Mouse (Mus musculus) intestine, postnatal 0 days (tissue): ENCODE data around the gene Phf21b. TPM values are rescaled to one million over a fixed set of nuclear protein-coding genes. Genes with fewer than 3 reads are reported as not detected.

Experiments used
- ATAC-seq: fragments of 200-750 bp; cut with Nextera tagmentation; 2 replicates; pipeline ENCODE4 v1.8.0; 2017; ENCODE audit warnings: mild to moderate bottlenecking, moderate TSS enrichment, moderate library complexity
- H3K27ac ChIP-seq: fragments of 300-500 bp; sonication (generic); 2 replicates; pipeline ENCODE4 v1.5.1; 2014; ENCODE audit warnings: mild to moderate bottlenecking, low read depth, low read length, moderate library complexity
- H3K27me3 ChIP-seq: fragments of 300-500 bp; sonication (generic); replicated peaks from 2 replicates; pipeline ENCODE4 v1.6.1; 2014; ENCODE audit warnings: low read length, mixed read lengths; ENCODE audit not compliant: control insufficient read depth, insufficient read depth
- H3K36me3 ChIP-seq: fragments of 300-500 bp; sonication (generic); 2 replicates; pipeline ENCODE4 v1.6.1; 2014; ENCODE audit warnings: mild to moderate bottlenecking, moderate library complexity; ENCODE audit not compliant: control insufficient read depth, insufficient read depth
- H3K4me1 ChIP-seq: fragments of 300-500 bp; sonication (generic); replicated peaks from 2 replicates; pipeline ENCODE4 v1.6.1; 2014; ENCODE audit warnings: antibody characterized with exemption, low read length, mixed read lengths; ENCODE audit not compliant: control insufficient read depth, insufficient read depth
- H3K4me2 ChIP-seq: fragments of 300-500 bp; sonication (generic); replicated peaks from 2 replicates; pipeline ENCODE4 v1.6.1; 2014; ENCODE audit warnings: low read depth, mild to moderate bottlenecking, moderate library complexity
- H3K4me3 ChIP-seq: fragments of 300-500 bp; sonication (generic); 2 replicates; pipeline ENCODE4 v1.5.1; 2014; ENCODE audit warnings: low read depth, low read length
- H3K9ac ChIP-seq: fragments of 300-500 bp; sonication (generic); 2 replicates; pipeline ENCODE4 v1.6.1; 2014; ENCODE audit warnings: mild to moderate bottlenecking, low read depth, low read length
- H3K9me3 ChIP-seq: fragments of 300-500 bp; sonication (generic); 2 replicates; pipeline ENCODE4 v1.6.1; 2016; ENCODE audit warnings: mixed run types; ENCODE audit not compliant: control insufficient read depth
- CTCF ChIP-seq: sonication (generic); IDR thresholded peaks from 2 replicates; pipeline ENCODE4 v1.5.1; 2016; ENCODE audit warnings: low read depth, mild to moderate bottlenecking, control low read depth, antibody characterized with exemption, moderate library complexity
- WGBS: fragments of 180-500 bp; shearing (Covaris S2); extraction: QIAGEN DNeasy Blood & Tissue Kit; methylation state at CpG from one replicate; pipeline ENCODE4 v1.1.7; 2014; 5-methylcytosine and 5-hydroxymethylcytosine counted together
- polyA plus RNA-seq: library from polyadenylated mRNA; unstranded; fragments of >200 nt; fragmentation: Nextera tagmentation; extraction: Ambion mirVana; gene quantifications from 2 replicates; pipeline ENCODE4 v1.2.1, GENCODE M21; 2015

The Phf21b gene
- polyA plus RNA-seq, 1 experiment from 2014 or later = 0.38 TPM

GRCm38 (mm10) chr15:84840560-84840959, 15.3 kb downstream of the Phf21b start:
- 59% methylated on average over 3 of the region's 3 CpGs for WGBS
- no peak overlapping the region for H3K4me3 ChIP-seq
- H3K36me3 ChIP-seq = no peaks in the 10 kb centered on the region
- TF ChIP-seq CTCF = peak; percentile 68
- no peak overlapping the region for H3K4me2 ChIP-seq
- no peak for ATAC-seq
- no peaks in the 10 kb centered on the region for H3K9me3 ChIP-seq
- no peaks in the 10 kb centered on the region for H3K27me3 ChIP-seq
- H3K4me1 ChIP-seq = peaks cover 6% of the 10 kb centered on the region
- H3K27ac ChIP-seq = no peak overlapping the region
- H3K9ac ChIP-seq = no peak overlapping the region

GRCm38 (mm10) chr15:84839521-84839920, 16.3 kb downstream of the Phf21b start:
- H3K27ac ChIP-seq = no peak overlapping the region
- no peaks in the 10 kb centered on the region for H3K9me3 ChIP-seq
- TF ChIP-seq CTCF = no peak
- H3K36me3 ChIP-seq = no peaks in the 10 kb centered on the region
- peaks cover 6% of the 10 kb centered on the region for H3K4me1 ChIP-seq
- no peak overlapping the region for H3K9ac ChIP-seq
- WGBS = 72% methylated on average over 3 of the region's 3 CpGs
- H3K4me3 ChIP-seq = no peak overlapping the region
- no peak overlapping the region for H3K4me2 ChIP-seq
- no peak for ATAC-seq
- no peaks in the 10 kb centered on the region for H3K27me3 ChIP-seq

GRCm38 (mm10) chr15:84837896-84838295, 18.0 kb downstream of the Phf21b start:
- no peak for ATAC-seq
- WGBS = 82% methylated on average over 6 of the region's 6 CpGs
- no peaks in the 10 kb centered on the region for H3K27me3 ChIP-seq
- TF ChIP-seq CTCF = no peak
- no peak overlapping the region for H3K9ac ChIP-seq
- no peak overlapping the region for H3K4me3 ChIP-seq
- no peak overlapping the region for H3K27ac ChIP-seq
- no peak overlapping the region for H3K4me2 ChIP-seq
- no peaks in the 10 kb centered on the region for H3K36me3 ChIP-seq
- H3K4me1 ChIP-seq = peaks cover 6% of the 10 kb centered on the region
- H3K9me3 ChIP-seq = no peaks in the 10 kb centered on the region

GRCm38 (mm10) chr15:84829416-84829815, 26.4 kb downstream of the Phf21b start:
- Histone ChIP-seq H3K27ac (no peak overlapping the region), H3K4me1 (no peaks in the 10 kb centered on the region), H3K4me3 (no peak overlapping the region), H3K4me2 (no peak overlapping the region), H3K36me3 (no peaks in the 10 kb centered on the region), H3K9me3 (no peaks in the 10 kb centered on the region), H3K9ac (no peak overlapping the region), H3K27me3 (no peaks in the 10 kb centered on the region)
- 3% methylated on average over 15 of the region's 15 CpGs for WGBS
- TF ChIP-seq CTCF = peak; percentile 69
- peak; percentile 64 for ATAC-seq

GRCm38 (mm10) chr15:84828603-84829002, 27.2 kb downstream of the Phf21b start:
- no peaks in the 10 kb centered on the region for H3K9me3 ChIP-seq
- H3K36me3 ChIP-seq = no peaks in the 10 kb centered on the region
- no peak overlapping the region for H3K4me3 ChIP-seq
- 90% methylated on average over 12 of the region's 12 CpGs for WGBS
- no peak for TF ChIP-seq CTCF
- no peak for ATAC-seq
- no peaks in the 10 kb centered on the region for H3K27me3 ChIP-seq
- no peak overlapping the region for H3K27ac ChIP-seq
- H3K4me2 ChIP-seq = no peak overlapping the region
- no peak overlapping the region for H3K9ac ChIP-seq
- H3K4me1 ChIP-seq = no peaks in the 10 kb centered on the region

- ATAC-seq = no peak
- no peaks in the 10 kb centered on the region for H3K27me3 ChIP-seq
- H3K36me3 ChIP-seq = no peaks in the 10 kb centered on the region
- no peaks in the 10 kb centered on the region for H3K9me3 ChIP-seq
- H3K4me3 ChIP-seq = no peak overlapping the region
- no peak overlapping the region for H3K4me2 ChIP-seq
- no peak overlapping the region for H3K9ac ChIP-seq
- no peaks in the 10 kb centered on the region for H3K4me1 ChIP-seq
- WGBS = 94% methylated on average over 4 of the region's 4 CpGs
- no peak for TF ChIP-seq CTCF
- no peak overlapping the region for H3K27ac ChIP-seq
These were observed 32.8 kb downstream of the Phf21b start for GRCm38 (mm10) chr15:84823086-84823485.

- Histone ChIP-seq H3K36me3 (no peaks in the 10 kb centered on the region; the same call in 1 of the 2 replicates), H3K9me3 (no peaks in the 10 kb centered on the region), H3K9ac (no peak overlapping the region), H3K4me2 (no peak overlapping the region), H3K4me3 (no peak overlapping the region), H3K4me1 (no peaks in the 10 kb centered on the region), H3K27ac (no peak overlapping the region), H3K27me3 (no peaks in the 10 kb centered on the region)
- no peak for ATAC-seq
- 84% methylated on average over 4 of the region's 4 CpGs for WGBS
- TF ChIP-seq CTCF = no peak
These were observed 35.0 kb downstream of the Phf21b start for GRCm38 (mm10) chr15:84820811-84821210.
